Mouse (Mus musculus) testis, adult 2 months (tissue): ENCODE data around the gene Cd207.

Experiments
- CTCF ChIP-seq: fragments of 200-500 bp; IDR thresholded peaks from 2 replicates; pipeline ENCODE4 v1.5.1; 2012; ENCODE audit warnings: low read depth, mild to moderate bottlenecking, inconsistent platforms, low read length, moderate library complexity; ENCODE audit not compliant: control insufficient read depth, insufficient read depth, insufficient replicate concordance
- POLR2A ChIP-seq: fragments of 200-500 bp; IDR thresholded peaks from 2 replicates; pipeline ENCODE4 v1.6.1; 2012; ENCODE audit warnings: low read depth, mild to moderate bottlenecking, inconsistent platforms, low read length, moderate library complexity; ENCODE audit not compliant: control insufficient read depth

GRCm38 (mm10) chr6:83703000-83703721 lies 25.5 kb upstream of the Cd207 start:
- TF ChIP-seq CTCF (no peak), POLR2A (no peak)
